Mouse (Mus musculus) ES-E14 (cell line): ENCODE data around the gene Hist2h2be.

Source experiments
- CHD2 ChIP-seq: IDR thresholded peaks from 2 replicates; pipeline ENCODE4 v1.6.1; 2014; ENCODE audit warnings: mild to moderate bottlenecking, low read depth, low read length, inconsistent platforms
- ZC3H11A ChIP-seq: IDR thresholded peaks from 2 replicates; pipeline ENCODE4 v1.6.1; 2012; ENCODE audit warnings: low read depth, mild to moderate bottlenecking, inconsistent platforms, low read length, borderline replicate concordance

GRCm38 (mm10) chr3:96171583-96172196 lies 49.2 kb upstream of the Hist2h2be start:
- TF ChIP-seq CHD2 (no peak), ZC3H11A (no peak)
